Mouse (Mus musculus) testis, postnatal 10 days (tissue): ENCODE measurements around the gene Sf3b3.

Experiments used
- DNase-seq: peaks from one replicate; pipeline ENCODE4 v3.0.0; 2021; ENCODE audit warnings: low spot score

Gene Sf3b3

GRCm38 (mm10) chr8:110847645-110848495 lies 1.3 kb upstream of the Sf3b3 start:
- DNase-seq, result no peak

GRCm38 (mm10) chr8:110847171-110847549 lies 573 bp upstream of the Sf3b3 start:
- DNase-seq, result no peak

- no peak for DNase-seq
Observed at GRCm38 (mm10) chr8:110845821-110846404, 674 bp downstream of the Sf3b3 start.

- no peak for DNase-seq
Observed at GRCm38 (mm10) chr8:110844941-110845340, 1.6 kb downstream of the Sf3b3 start.

- no peak for DNase-seq
Observed at GRCm38 (mm10) chr8:110843207-110843606, 3.4 kb downstream of the Sf3b3 start.

- DNase-seq, result no peak
Observed at GRCm38 (mm10) chr8:110842012-110842574, 4.5 kb downstream of the Sf3b3 start.

GRCm38 (mm10) chr8:110831956-110832355 lies 14.6 kb downstream of the Sf3b3 start:
- DNase-seq, result no peak

GRCm38 (mm10) chr8:110828511-110828910 lies 18.1 kb downstream of the Sf3b3 start:
- no peak for DNase-seq

GRCm38 (mm10) chr8:110824861-110825260 lies 21.7 kb downstream of the Sf3b3 start:
- DNase-seq, result no peak

- DNase-seq, result no peak
Observed at GRCm38 (mm10) chr8:110821960-110822359, 24.6 kb downstream of the Sf3b3 start.

GRCm38 (mm10) chr8:110820257-110820656 lies 26.3 kb downstream of the Sf3b3 start:
- DNase-seq, result no peak

- DNase-seq, result no peak
Observed at GRCm38 (mm10) chr8:110818593-110818992, 28.0 kb downstream of the Sf3b3 start.

- DNase-seq, result no peak
Observed at GRCm38 (mm10) chr8:110816990-110817389, 29.6 kb downstream of the Sf3b3 start.

GRCm38 (mm10) chr8:110815308-110815707 lies 31.3 kb downstream of the Sf3b3 start:
- DNase-seq, result no peak

GRCm38 (mm10) chr8:110813081-110813812 lies 33.3 kb downstream of the Sf3b3 start:
- no peak for DNase-seq

- DNase-seq, result no peak
Observed at GRCm38 (mm10) chr8:110812349-110813080, 34.1 kb downstream of the Sf3b3 start.

- DNase-seq, result no peak
Observed at GRCm38 (mm10) chr8:110811793-110812192, 34.8 kb downstream of the Sf3b3 start.

GRCm38 (mm10) chr8:110811116-110811515 lies 35.5 kb downstream of the Sf3b3 start:
- no peak for DNase-seq

GRCm38 (mm10) chr8:110810481-110811065 lies 36.0 kb downstream of the Sf3b3 start:
- DNase-seq, result peak; percentile 39

GRCm38 (mm10) chr8:110809831-110810230 lies 36.8 kb downstream of the Sf3b3 start:
- DNase-seq, result peak; percentile 54
